Mouse (Mus musculus) forebrain, postnatal 0 days (tissue): ENCODE measurements at regions not wholly inside any gene's neighbourhood (a gene's known extent, or its start where the extent isn't known, plus 50 kb on each side); places are given as distances from the start of the nearest gene placed in this dataset.
A peak's percentile ranks its signal among the peaks of the same experiment; 100 is the strongest.

Experiments
- ATAC-seq: fragments of 200-750 bp; cut with Nextera tagmentation; 2 replicates; pipeline ENCODE4 v1.8.0; 2017; ENCODE audit warnings: mild to moderate bottlenecking, moderate library complexity
- DNase-seq: peaks from one replicate; pipeline ENCODE4 v3.0.0-alpha.2; 2015
- H3K27ac ChIP-seq: fragments of 300-500 bp; sonication (generic); 2 replicates; pipeline ENCODE4 v1.5.1; 2014; ENCODE audit warnings: low read depth, mild to moderate bottlenecking, antibody characterized with exemption, low read length, moderate library complexity, mixed read lengths
- H3K27me3 ChIP-seq: fragments of 300-500 bp; sonication (generic); 2 replicates; pipeline ENCODE4 v1.6.1; 2014; ENCODE audit warnings: mild to moderate bottlenecking, low read length, mixed read lengths; ENCODE audit not compliant: insufficient read depth
- H3K36me3 ChIP-seq: fragments of 300-500 bp; sonication (generic); 2 replicates; pipeline ENCODE4 v1.6.1; 2014; ENCODE audit warnings: mild to moderate bottlenecking, moderate library complexity; ENCODE audit not compliant: insufficient read depth
- H3K4me1 ChIP-seq: fragments of 300-500 bp; sonication (generic); 2 replicates; pipeline ENCODE4 v1.6.1; 2014; ENCODE audit warnings: antibody characterized with exemption; ENCODE audit not compliant: insufficient read depth
- H3K4me2 ChIP-seq: fragments of 300-500 bp; sonication (generic); 2 replicates; pipeline ENCODE4 v1.6.1; 2014; ENCODE audit warnings: low read depth, mild to moderate bottlenecking, moderate library complexity
- H3K4me3 ChIP-seq: fragments of 300-500 bp; sonication (generic); 2 replicates; pipeline ENCODE4 v1.5.1; 2014; ENCODE audit warnings: low read depth, low read length, mixed read lengths
- H3K9ac ChIP-seq: fragments of 300-500 bp; sonication (generic); 2 replicates; pipeline ENCODE4 v1.6.1; 2014; ENCODE audit warnings: mild to moderate bottlenecking
- H3K9me3 ChIP-seq: fragments of 300-500 bp; sonication (generic); 2 replicates; pipeline ENCODE4 v1.6.1; 2016; ENCODE audit warnings: low read length
- CTCF ChIP-seq: sonication (generic); IDR thresholded peaks from 2 replicates; pipeline ENCODE4 v1.5.1; 2016; ENCODE audit warnings: antibody characterized with exemption, control low read depth, low read depth
- WGBS: fragments of 180-500 bp; shearing (Covaris S2); extraction: QIAGEN DNeasy Blood & Tissue Kit; methylation state at CpG from one replicate; pipeline ENCODE4 v1.1.7; 2014; 5-methylcytosine and 5-hydroxymethylcytosine counted together

DNA sequence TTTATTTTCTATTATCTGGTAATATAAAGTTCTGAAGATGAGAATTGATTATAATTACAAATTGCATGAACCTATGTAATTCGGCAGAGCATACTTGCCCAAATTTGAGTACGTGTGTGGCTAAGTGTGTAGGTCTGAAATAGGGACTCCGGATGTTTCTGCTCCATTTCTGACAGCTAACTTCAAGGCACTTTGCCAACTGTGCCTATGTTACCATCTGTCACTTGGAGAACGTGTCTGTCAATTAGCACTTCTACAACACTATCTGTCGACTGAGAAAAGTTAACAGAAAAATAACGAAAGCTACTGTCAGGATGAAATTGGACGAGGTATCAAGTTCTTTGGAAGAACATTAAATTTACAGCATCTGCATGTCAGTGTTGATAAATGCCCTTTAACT lies 702.0 kb upstream of the Lrfn5 start:
- H3K4me1 ChIP-seq, result no peaks in the 10 kb centered on the region
- ATAC-seq (peak; percentile 83), DNase-seq (peak; percentile 90)
- no peak overlapping the region for H3K4me3 ChIP-seq
- TF ChIP-seq CTCF, result no peak
- no peak overlapping the region for H3K4me2 ChIP-seq
- H3K9ac ChIP-seq, result no peak overlapping the region
- H3K36me3 ChIP-seq, result no peaks in the 10 kb centered on the region
- no peaks in the 10 kb centered on the region for H3K9me3 ChIP-seq
- WGBS, result 49% methylated on average over 7 of the region's 7 CpGs
- no peaks in the 10 kb centered on the region for H3K27me3 ChIP-seq
- H3K27ac ChIP-seq, result no peak overlapping the region
